Mouse (Mus musculus) cerebellum, postnatal 10 days (tissue): ENCODE measurements around the gene Adk.

Experiments
- DNase-seq, 2 experiments: peaks; one replicate each; pipeline ENCODE4 v3.0.0; 2021; ENCODE audit warnings: mixed read lengths in 2 of 2

Adk gene

GRCm38 (mm10) chr14:21052112-21052780 is at the start of gene Adk, which contains the start of gene Ap3m1:
TSS of gene Adk (plus strand) at chr14:21052574.
TSS of gene Ap3m1 (minus strand) at chr14:21052508.
- DNase-seq = peak; percentile 98

GRCm38 (mm10) chr14:21013800-21014334 is 38.5 kb upstream of the Adk start:
- DNase-seq = no peak

DNA sequence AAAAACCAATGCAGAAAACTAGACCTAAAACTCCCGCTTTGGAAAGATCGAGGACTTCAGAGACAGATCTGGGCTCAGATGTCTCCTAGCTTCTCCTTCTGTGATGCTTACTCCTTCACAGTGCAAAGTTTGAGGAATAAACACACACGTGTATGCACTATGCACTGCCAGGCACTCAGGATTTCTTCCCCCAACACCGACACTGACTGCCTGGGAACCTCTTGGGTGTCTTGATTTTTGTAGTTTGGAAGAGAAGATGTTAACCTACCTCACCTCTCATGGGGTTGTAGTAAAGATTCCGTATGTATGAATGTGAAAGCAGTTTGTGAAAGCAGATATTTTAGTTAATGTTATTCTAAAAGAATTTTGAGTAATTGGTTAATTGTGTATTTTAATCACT is 34.5 kb upstream of the Adk start:
- no peak for DNase-seq

DNA sequence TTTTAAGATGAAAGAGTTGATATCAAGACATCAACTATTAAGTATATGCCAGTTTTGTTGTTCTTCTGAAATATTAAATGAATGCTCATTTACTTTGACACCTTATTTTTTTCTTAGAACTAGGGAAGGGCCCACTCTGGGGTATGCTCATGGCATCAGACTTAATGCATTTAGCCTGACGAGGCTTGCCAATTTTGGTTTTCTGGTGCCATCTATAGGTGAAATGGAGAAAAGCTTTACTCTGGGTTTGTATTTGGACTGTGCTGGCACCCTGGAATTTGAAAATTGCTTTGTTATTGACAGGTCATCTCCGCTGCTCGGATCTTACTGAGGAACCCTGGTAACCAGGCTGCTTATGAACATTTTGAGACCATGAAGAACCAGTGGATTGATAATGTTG is 33.4 kb upstream of the Adk start:
- DNase-seq = peak; percentile 54 to 78

- DNase-seq = no peak
Observed at GRCm38 (mm10) chr14:21020435-21020834, 31.9 kb upstream of the Adk start.

- DNase-seq = no peak
Observed at GRCm38 (mm10) chr14:21027542-21027941, 24.8 kb upstream of the Adk start.

DNA sequence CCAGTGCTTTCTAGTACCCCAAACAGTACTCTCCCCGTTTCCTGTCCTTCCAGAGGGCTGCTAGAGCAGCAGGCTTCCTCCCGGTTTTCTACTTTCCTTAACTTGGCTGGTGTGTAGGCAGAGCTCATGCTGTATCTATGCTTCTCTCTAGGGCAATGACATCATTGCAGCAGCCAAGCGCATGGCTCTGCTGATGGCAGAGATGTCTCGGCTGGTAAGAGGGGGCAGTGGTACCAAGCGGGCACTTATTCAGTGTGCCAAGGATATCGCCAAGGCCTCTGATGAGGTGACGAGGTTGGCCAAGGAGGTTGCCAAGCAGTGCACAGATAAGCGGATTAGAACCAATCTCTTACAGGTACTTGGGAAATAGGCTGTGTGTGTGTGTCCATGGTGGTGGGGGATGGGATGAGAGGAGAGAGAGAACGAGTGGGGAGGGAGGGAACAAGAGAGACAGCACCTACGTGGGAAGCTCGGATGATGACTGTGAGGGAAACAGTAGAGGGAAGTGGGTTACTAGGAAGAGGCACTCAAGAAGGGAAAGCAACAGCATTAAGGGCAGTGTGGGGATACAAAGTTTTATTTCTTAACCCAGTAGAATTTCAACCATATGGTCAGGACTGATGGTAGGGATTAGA is 23.2 kb upstream of the Adk start:
- DNase-seq = no peak

DNA sequence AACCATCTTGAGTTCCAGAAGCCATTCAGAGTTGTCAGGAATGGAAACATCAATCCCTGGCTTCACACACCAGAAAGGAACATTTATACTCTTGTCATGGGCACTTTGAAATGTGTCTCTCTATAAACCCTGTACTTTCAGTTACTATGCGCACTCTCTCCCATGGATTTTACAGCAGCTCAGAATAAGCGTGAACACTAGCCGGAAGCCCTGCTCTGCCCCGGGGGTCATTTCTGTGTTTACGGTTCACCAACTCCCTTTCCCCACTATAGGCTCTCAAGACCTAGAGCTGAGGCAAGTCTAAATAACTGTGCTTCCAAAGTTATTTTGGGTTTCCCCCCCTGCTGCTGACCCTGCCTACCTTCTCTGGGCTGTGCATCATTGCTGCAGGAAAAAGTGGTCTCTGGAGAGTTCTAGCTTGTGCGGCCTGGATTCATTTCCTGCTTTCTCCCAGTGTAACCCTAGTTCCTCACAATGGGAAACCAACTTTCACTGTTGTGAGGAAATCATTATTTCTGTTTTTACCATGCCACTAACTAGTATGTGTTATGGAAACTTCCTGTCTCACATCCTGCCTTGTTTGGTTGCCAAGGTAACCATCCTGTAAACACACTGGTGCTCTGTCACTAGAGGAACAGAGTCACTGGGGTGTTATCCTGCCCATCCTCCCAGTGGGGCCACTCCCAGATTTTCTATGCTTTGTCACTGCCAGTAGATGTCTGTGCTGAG is 20.4 kb upstream of the Adk start:
- no peak for DNase-seq

DNA sequence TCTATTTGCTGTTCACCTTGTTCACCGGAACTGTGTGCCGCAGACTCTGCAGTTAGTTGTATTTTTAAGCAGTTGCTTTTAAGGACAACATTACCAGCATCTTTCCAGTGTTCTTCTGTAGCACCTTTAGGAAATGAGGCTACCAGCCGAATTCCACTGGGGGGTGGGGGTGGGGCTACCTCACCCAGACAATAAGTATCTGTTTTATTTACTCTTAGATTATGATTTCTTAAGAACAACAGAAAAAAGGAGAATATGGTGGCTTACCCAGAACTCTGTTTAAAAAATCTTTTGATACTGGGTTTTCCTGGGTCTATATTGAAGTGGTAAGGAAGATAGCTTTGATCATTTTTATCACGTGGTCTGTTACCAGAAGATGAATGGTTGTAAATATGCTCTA is 18.1 kb upstream of the Adk start:
- DNase-seq = no peak

- DNase-seq = no peak
Observed at GRCm38 (mm10) chr14:21034791-21035190, 17.6 kb upstream of the Adk start.

GRCm38 (mm10) chr14:21039077-21039476 is 13.3 kb upstream of the Adk start:
- DNase-seq = no peak

- no peak for DNase-seq
Observed at GRCm38 (mm10) chr14:21039623-21040022, 12.8 kb upstream of the Adk start.

DNA sequence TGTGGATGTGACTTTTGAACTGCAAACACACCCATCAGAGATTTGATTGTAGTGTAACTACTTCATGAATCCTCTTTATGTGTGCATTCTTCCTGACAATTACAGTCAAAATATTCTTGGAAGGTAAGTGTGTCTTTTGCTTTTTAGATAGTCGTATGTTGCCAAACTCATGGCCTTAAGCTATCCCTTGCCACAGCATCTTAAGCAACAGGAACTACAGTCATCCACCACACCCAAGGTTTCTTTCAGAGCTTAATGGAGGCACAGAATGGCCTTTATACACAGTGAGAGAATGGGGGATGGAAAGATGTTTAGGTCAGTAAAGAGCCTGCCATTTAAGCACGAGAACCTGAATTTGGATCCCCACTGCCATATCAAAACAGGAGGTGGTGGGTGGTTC is 4.5 kb upstream of the Adk start:
- DNase-seq = no peak

DNA sequence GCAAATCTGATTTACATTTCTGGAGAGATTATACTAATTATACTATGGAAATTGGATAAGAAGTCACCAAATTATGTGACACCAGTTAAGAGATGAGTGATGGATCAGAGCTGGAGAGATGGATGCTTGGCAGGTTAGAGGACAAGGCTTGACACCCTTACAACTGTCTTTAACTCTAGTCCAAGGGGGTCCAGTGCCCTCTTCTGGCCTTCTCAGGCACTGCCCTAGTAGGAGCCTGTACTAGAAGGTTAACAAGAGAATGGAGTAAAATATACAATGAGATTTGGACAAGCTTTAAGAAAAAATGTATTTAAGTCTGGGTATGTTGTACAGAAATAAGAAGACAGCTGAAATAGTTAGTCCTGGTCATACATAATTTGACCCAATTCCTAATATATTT is 3.5 kb upstream of the Adk start:
- peak; percentile 58 to 62 for DNase-seq

GRCm38 (mm10) chr14:21050734-21051133 is 1.6 kb upstream of the Adk start:
- DNase-seq = peak; percentile 57 to 69

GRCm38 (mm10) chr14:21051380-21052111 is 828 bp upstream of the Adk start:
- DNase-seq = no peak

- peak; percentile 88 to 89 for DNase-seq
Observed at GRCm38 (mm10) chr14:21052781-21053130, 382 bp downstream of the Adk start.

DNA sequence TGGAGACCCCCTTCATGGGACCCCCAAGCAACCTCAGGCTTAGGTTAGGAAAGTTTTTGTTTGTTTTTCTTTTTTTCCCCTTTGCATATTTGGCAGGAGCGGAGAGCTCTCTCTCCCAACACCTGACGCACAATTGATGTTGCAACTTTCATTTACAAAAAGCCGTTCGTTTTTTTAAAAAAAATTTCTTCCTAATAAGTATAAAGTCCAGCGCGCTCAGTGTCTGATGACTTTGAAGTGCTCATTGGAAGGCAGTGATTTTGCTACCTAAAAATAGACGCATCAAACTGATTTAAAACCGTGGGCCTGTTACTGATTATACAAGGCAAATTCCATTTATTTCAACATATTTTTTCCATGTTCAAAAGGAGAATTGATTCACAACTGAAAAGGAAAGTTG is 777 bp downstream of the Adk start:
- DNase-seq = no peak

GRCm38 (mm10) chr14:21053586-21053985 is 1.2 kb downstream of the Adk start:
- peak; percentile 21 to 41 for DNase-seq

DNA sequence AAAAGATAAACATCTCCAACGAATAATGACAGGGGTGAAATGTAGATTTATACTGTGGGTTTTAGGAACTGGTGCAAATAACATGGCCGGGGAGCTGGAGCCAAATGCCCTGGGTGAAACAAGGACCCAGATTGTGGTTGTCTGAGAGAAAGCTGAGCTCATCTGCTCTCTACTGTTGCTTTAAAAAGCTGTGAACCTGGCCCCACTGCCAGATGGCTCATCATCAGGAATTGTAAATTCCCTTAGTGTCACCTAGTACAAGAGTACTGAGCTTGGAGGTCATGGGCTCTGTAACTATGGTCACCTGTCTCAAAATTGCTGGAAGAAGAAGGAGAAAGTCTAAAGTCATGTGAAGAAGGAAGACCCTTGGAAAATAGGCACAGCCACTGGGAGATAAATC is 6.6 kb downstream of the Adk start:
- no peak for DNase-seq

DNA sequence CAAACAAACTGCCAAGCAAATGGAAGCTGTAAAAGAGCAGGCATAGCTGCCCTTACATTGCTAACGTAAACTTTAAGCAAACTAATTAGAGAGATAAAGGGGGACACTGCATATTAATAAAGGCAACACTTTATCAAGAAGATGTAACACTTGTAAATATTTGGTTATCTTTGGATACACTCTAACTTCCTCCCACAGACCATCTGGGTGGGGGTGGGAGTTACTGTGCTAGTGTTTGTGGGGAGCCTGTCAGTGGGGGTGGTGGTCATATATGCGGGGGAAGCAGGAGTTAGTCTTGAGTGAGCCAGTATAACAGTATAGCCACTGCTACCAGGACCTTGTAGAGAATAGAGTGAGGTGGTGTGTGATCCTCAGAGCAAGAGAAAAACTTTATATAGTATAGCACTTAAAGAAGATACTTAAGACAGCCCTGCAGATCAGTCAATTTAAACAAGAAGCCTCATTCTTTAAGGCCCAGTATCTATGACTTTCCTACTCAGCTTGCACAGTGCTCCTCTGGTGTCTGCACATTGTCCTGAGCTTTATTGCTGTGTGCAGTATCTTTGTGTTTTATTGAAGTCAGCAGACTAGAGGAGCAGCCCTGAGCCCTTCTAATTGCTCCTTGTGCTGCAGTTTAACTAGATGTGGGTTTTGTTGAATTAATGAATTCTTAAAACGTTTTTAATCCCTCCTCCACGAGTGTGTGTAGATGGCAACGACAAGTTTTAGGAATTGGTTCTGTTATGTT is 10.6 kb downstream of the Adk start:
- no peak for DNase-seq

DNA sequence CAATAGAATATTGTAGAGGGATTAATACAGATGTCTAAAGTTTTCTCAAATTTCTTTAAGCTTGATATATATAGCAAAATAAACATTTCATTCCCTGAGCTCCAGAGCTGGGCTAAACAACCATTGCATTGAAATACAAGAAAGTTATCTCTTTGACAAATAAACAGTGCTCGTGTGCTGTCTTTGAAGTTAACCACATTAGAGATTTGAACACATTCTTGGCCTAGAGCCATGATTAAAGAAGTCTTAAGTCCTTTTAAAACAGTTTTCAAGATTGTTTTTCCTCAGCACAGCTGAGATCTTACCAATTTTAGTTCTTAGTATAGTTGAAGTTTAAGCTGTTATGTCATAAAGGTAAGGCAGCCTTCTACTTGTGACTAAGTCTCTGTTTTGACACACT is 11.9 kb downstream of the Adk start:
- DNase-seq = no peak
